Mouse (Mus musculus) T-helper 17 cell (primary cell): ENCODE results near the gene Vmn1r45.
"Not testable (repeated sequence)": the region's sequence is repeated elsewhere in the genome, so short reads cannot be mapped to it uniquely, and the experiment has no call there.

Experiments
- in situ Hi-C, 2 experiments: fragments of 300-600 bp; cut with MboI, MseI; formaldehyde crosslinking; loops; 1 replicate in 1 of 2; 2 replicates in 1 of 2; pipeline ENCODE4 v1.15.1; 2025; ENCODE audit warnings: high pct_unique_total_duplicates in 2 of 2

Vmn1r45 gene

GRCm38 (mm10) chr6:89940498-89940897 lies at the start of gene Vmn1r45:
Gene Vmn1r45, minus strand, starts transcription at chr6:89940598.
- in situ Hi-C loops, result not testable (repeated sequence)

GRCm38 (mm10) chr6:89985989-89986388 lies 45.6 kb upstream of the Vmn1r45 start:
- in situ Hi-C loops, result no loop called here

GRCm38 (mm10) chr6:89969013-89969412 lies 28.6 kb upstream of the Vmn1r45 start, which contains the start of gene Vmn1r46:
Gene Vmn1r46, plus strand, starts transcription at chr6:89969313.
- in situ Hi-C loops, result no loop called here

GRCm38 (mm10) chr6:89966341-89966740 lies 25.9 kb upstream of the Vmn1r45 start:
- in situ Hi-C loops, result no loop called here

GRCm38 (mm10) chr6:89953556-89953955 lies 13.2 kb upstream of the Vmn1r45 start:
- in situ Hi-C loops, result loop anchor here in 1 of 2 experiments (10.0 kb wide), 1 partner anchor 239 kb away; no protein-coding TSS in a partner anchor

- in situ Hi-C loops, result no loop called here
These were observed 528 bp upstream of the Vmn1r45 start for GRCm38 (mm10) chr6:89940926-89941325.

GRCm38 (mm10) chr6:89883812-89884211 lies 56.6 kb downstream of the Vmn1r45 start:
- in situ Hi-C loops, result no loop called here

- in situ Hi-C loops, result no loop called here
These were observed 57.0 kb downstream of the Vmn1r45 start, which contains the start of gene Vmn1r44 for GRCm38 (mm10) chr6:89883360-89883759. Gene Vmn1r44, plus strand, starts transcription at chr6:89883660.
